Mouse (Mus musculus) retina, adult 2 months (tissue): ENCODE results near the gene Erich6.

ENCODE experiments used
- DNase-seq: peaks from one replicate; pipeline ENCODE4 v3.0.0-alpha.2; 2012; ENCODE audit warnings: low read depth, low spot score

Erich6 gene

GRCm38 (mm10) chr3:58636406-58637295 is at the start of gene Erich6:
Gene Erich6, minus strand, starts transcription at chr3:58637207.
- DNase-seq, result no peak

DNA sequence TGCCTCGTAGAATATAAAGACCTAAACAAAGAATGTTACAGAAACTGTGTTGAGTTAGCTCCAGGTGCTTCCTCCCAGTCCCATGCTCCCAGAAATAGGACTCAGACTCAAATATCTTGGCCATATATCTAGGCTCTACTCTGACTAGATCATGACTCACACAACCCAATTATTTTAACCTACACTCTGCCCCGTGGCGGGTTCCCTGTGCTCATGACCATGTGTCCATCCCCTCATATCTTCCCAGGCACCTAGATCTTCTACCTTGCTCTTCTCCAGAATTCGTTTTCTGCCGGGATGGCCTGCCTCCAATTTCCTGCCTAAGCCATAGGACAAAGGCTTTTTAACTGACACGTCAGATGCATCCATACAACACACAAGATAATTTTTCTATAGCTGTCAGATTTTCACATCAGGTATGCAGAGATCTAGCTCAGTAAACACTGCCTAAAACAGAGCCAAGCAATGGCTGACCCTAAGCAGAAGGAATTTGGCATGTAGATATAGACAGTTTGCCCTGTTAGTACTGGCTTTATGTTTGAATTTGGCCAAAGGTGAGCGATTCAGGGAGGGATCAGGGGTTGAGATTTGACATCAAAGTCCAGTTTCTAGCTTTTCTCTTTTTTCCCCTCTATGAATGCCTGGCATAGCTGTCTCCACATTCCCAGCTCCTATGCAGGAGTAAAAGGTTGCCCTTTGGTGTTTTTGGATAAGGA is 49.4 kb upstream of the Erich6 start:
- no peak for DNase-seq

- no peak for DNase-seq
Measured at GRCm38 (mm10) chr3:58685396-58685795, 48.4 kb upstream of the Erich6 start.

DNA sequence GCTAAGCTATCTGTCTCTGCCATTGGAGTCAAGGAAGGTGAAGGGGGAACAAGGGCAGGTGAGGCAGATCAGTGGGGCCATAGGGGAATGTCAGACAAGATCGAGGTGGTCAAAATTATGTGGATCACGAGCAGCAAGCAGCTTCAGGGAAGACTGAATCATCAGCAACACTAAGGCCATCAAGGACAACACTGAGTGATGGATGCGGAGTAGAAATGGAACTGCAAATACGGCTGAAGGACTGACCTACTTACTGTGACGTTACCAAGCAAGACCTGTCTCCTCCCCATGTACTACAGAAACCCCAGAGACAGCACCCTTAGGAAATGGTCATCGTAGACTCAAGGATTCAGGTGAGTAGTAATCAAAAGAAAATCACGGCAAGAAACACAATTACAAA is 46.3 kb upstream of the Erich6 start:
- DNase-seq, result no peak

DNA sequence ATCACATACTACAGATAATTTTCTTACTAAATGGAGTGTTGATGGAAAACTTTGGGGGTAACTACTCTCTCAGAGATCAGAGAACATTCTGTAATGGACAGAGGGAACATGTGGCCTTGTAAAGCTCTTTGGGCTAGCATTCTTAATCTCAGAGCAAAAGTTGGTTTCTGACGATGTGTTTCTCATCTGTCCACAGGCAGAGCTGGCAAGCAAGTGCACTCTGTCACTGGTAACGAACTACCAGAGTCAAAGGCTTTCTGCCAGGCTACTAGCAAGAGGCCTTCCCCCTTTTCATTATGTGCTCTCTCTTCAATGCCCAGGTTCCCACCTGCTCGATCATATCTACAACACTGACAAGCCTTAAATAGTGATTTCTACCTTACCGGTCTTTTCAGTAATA is 45.3 kb upstream of the Erich6 start:
- no peak for DNase-seq

DNA sequence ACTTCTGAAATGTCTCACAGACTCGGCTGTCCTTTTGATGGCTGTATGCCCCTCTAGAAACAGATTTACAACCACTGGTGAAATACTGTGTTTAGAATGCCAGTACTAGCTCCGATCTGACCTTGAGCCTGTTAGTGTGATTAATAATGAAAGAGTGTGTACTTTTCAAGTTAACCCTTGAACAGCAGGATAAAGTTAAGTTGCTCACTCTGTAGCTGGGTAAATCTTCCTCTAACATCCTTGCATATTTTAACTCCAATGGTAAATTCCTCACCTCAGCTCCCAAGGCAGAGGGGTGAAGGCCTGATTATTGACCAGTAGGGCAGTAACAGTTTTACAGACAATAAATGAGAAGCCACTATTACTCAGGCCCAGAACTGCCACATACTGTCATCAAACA is 44.8 kb upstream of the Erich6 start:
- DNase-seq, result no peak

- DNase-seq, result no peak
Measured at GRCm38 (mm10) chr3:58680943-58681637, 44.1 kb upstream of the Erich6 start.

DNA sequence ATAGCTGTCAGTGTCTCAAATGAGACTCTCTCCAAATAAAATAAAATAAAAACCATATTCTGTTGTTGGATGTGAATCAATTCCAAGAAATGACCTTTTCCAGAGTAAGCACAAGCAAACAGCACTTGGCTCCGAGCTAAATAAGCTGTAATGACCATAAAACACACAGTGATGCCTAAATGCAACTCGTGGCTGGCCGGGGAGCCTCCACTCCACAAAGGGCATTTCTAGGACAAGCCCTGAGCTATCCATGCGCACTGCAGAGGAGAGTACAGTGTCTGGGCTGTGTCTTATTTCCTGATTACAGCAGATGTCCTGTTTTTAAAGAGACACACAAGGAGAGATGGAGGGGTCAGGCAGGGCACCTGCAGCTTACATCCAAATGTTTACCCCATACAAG is 43.0 kb upstream of the Erich6 start:
- DNase-seq, result no peak

DNA sequence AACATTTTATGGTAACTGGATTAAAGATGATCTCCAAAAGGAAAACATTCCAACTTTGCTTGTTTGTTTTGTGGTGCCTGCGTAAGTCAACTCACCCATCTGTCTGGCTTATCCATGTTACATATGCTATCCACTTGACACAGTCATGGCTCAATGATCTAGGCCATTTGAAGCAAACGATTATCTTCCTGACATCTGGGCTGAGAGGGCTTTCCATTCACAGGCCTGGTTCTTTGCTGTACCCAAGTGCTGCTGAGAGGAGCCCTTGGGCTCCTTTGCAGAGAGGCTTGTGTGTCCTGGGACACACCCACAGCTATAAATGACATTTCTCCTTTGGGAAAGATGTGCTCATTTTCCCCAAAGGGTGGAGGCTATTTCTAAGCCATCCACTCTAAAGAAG is 41.9 kb upstream of the Erich6 start:
- DNase-seq, result no peak

GRCm38 (mm10) chr3:58678384-58678783 is 41.4 kb upstream of the Erich6 start:
- no peak for DNase-seq

DNA sequence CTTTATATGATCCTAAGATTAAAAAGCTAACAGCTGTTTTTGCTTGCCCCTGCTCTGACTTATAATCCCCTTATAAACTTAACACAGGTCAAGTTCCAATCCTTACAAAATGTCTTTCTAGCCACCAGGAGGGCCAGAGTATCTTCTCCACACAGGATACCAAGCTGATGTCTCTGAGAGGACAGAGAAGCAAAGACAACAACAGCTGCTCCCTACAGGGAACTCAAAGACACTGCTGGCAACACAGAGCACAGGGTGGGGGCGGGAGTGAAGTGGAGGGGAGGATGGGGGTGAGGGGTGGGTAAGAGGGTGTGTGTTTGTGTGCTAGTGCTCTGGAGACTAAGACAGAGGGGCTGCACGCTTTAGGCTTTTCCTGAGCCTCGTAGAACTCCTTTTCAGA is 40.6 kb upstream of the Erich6 start:
- DNase-seq, result no peak

- no peak for DNase-seq
Measured at GRCm38 (mm10) chr3:58673295-58673694, 36.3 kb upstream of the Erich6 start.

- no peak for DNase-seq
Measured at GRCm38 (mm10) chr3:58672481-58673183, 35.6 kb upstream of the Erich6 start.

DNA sequence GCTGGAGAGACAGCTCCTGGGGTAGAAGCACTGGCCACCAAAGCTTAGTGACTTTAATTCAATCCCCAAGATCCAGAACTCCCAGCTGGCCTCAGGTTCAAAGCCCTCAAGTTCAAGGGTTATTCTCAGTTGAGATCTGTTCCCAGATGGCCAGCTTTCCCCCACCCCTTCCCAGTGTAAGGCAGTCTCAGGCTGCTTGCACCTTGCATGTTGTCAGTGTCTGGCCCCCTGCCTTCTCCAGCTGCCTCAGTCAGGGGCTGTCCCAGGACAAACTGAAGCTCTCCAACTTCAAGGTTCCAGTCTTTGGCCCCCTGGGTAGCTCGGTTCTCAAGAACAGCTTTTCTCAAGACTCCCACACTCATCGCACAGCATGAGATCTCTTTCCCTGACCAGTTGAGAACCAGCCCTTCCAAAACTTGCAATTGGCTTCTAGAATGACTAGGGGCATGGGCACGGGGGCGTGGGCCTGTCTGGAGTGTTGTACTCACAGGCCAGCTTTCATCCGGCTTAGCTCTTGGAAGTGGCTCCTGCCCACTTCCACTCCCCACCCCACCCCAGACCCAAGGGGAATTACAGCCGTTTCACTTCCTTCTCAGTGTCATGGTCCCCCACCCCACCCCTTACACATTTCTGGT is 34.7 kb upstream of the Erich6 start:
- no peak for DNase-seq

DNA sequence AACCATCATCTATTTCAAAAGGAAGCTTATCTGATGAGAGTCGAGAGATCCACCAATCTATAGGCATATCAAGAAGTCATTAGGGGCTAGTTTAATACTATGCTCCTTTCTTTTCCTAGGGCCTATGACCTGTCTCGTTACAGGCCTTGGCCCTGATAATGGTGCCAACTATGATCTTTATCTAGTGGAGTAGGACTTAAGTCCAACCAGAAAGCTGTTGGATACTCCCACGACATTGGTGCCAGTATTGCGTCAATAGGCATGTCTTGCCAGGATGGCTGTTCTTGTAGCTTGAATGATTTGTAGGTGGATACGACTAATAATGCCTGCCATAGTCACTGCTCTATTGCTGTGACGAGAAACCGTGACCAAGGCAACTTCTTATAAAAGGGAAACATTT is 27.0 kb upstream of the Erich6 start:
- DNase-seq, result no peak

DNA sequence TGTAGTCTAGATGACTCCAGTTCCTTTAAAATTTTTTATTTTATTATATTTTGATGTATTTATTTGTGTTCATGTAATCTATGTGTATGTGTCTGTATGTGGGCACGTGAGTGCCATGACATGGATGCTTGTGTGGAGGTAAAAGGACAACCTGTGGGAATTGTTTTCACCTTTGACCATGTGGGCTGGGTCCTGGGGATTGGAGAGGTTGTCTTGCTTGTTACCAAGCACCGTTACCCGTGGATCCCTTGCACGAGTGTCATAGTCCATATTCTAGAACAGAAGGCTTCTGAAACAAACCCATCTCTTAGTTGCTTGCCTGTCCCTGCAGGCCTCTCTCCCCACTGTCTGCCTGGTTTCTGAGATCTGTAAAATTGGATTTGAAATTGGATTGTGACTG is 23.6 kb upstream of the Erich6 start:
- no peak for DNase-seq

DNA sequence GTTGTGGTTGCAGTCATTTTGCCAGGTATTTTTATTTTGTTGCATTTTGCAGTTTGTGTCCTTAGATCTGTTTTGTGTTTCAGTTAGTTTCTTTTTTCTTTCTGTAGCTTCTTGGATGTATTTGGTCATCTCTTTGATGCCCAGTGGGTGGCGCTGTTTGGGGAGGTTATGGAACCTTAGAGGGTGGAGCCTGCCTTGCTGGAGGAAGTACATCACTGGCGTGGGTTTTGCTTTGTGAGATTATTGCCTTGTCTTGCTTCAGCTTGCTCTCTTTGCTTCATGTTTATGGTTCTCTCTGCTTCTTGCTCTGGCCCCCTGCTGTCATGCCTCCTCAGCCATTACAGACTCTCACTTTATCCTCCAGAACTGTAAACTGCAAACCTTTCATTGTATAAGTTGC is 20.3 kb upstream of the Erich6 start:
- no peak for DNase-seq

DNA sequence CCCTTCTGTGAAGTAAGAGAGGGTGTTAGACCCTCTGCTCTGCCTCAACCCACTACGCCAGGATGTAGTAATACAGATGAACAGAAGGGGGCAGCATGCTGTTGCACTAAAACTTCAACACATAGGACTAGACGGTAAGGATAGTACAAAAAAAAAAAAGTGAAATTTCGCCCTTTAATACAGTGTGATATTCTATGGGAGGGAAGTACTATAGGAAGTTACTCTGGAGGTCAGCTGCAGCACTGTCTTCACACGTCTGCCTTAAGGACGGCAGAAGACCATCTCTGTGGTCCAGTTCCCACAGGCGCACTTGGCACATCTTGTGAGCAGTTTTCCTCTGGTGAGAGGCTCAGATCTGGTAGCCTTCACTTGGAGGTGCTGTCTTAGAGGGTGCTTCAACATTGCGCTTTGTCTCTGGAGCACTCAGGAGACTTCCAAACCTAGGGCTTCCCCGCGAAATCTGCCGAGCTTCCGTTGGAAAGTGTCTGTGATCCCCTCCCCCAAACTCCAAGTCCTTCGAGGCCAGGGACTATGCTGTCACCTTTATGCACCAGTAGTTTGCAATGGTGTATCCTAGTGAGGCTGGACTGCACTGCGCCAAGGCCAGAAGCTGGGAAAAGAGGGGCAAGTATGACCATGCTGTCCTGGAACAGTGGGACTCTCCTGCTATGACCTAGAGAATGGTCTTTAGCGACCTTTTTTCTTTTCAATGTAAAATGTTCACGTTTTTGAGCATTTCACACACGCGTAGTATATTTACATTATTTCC is 18.5 kb upstream of the Erich6 start:
- DNase-seq, result no peak

DNA sequence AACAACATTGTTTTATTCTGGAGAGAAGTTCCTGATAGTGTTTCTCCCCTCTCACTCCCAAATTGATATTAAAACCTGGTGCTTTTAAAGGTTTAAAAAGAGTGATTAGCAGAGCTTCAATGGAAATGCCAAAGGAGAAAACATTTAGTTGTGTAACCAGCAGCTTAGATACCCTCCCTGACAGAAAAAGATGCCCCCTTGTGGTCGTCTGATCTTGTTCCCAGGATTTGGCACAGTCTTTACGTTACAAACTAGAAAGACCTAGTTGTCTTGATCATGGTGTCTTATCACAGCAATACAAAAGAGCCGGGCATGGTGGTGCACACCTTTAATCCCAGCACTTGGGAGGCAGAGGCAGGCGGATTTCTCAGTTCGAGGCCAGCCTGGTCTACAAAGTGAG is 16.9 kb upstream of the Erich6 start:
- DNase-seq, result no peak

DNA sequence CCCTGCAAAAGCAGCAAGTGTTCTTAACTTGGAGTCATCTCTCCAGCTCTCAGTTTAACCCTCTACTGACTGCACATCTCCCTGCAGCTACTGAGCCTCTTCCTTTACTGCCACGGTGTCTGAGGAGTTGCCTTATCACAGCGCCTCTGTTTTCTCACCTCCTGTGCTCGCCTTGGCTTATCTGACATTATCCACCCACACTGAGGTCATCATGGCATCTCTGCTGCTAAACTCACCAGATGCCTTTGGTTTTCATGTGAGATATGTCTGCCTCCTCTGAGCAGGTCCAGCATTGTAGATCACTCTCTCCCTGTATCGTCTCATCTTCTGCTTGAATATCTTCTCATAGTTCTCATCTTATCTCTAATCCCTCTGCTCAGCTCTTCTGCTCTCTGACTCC is 13.3 kb upstream of the Erich6 start:
- no peak for DNase-seq

DNA sequence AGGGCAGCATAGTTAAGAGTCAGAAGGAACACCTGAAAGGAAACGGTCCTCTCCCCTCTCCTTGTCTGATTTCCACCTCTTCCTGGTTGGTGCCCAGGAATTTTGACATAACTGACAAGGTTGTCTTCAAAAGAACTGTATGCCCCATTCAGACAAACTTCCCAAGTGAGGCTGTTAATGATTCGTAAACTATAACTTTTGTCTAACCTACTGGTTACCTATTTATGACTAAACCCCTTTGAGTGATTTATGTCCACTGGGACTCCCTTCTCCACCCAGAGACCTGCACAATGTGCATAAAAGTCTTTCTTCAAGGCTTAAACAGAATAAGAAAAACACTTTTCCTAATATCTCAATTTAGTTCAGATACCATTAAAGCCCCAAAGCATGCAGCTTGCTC is 10.2 kb upstream of the Erich6 start:
- no peak for DNase-seq
